Mouse (Mus musculus) 416B (cell line): Measurements from ENCODE around the gene Gm49403.
A peak's percentile ranks its signal among the peaks of the same experiment; 100 is the strongest.
"Not testable (repeated sequence)": the region's sequence is repeated elsewhere in the genome, so short reads cannot be mapped to it uniquely, and the experiment has no call there.

ENCODE experiments used
- DNase-seq: peaks from one replicate; pipeline ENCODE4 v3.0.0; 2011; ENCODE audit warnings: low read depth

Gene Gm49403

DNA sequence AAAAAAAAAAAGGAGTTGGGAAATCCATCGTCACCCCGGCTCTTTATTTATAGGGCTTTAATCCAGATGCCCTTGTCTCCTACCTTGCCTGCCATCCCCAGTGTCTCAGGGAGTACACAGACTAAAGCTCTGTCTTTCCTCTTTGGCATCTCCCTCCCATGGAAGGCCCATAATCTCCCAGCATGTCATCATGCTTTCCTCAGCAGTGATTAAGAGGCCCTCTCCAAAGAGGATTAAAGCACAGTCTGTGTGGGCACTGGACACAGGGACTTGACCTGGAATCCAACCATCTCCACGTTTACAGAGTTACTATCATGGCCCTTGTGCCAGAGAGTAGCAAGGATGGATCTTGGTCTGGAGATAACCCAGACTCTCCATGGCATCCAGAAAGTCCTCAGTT lies at the start of gene Gm49403, which contains the start of gene Lbhd1:
Gm49403 (plus strand) TSS at position 315 of the 400 bp plus-strand sequence.
Lbhd1 (plus strand) TSS at position 117 of the 400 bp plus-strand sequence.
- DNase-seq = no peak

GRCm38 (mm10) chr19:8836327-8836726 lies 47.4 kb upstream of the Gm49403 start:
- not testable (repeated sequence) for DNase-seq

- no peak for DNase-seq
These were observed 46.4 kb upstream of the Gm49403 start, which contains the start of gene Bscl2 for GRCm38 (mm10) chr19:8837251-8837791. Bscl2 (plus strand) TSS chr19:8837467.

- no peak for DNase-seq
These were observed 45.5 kb upstream of the Gm49403 start for GRCm38 (mm10) chr19:8838041-8838730.

DNA sequence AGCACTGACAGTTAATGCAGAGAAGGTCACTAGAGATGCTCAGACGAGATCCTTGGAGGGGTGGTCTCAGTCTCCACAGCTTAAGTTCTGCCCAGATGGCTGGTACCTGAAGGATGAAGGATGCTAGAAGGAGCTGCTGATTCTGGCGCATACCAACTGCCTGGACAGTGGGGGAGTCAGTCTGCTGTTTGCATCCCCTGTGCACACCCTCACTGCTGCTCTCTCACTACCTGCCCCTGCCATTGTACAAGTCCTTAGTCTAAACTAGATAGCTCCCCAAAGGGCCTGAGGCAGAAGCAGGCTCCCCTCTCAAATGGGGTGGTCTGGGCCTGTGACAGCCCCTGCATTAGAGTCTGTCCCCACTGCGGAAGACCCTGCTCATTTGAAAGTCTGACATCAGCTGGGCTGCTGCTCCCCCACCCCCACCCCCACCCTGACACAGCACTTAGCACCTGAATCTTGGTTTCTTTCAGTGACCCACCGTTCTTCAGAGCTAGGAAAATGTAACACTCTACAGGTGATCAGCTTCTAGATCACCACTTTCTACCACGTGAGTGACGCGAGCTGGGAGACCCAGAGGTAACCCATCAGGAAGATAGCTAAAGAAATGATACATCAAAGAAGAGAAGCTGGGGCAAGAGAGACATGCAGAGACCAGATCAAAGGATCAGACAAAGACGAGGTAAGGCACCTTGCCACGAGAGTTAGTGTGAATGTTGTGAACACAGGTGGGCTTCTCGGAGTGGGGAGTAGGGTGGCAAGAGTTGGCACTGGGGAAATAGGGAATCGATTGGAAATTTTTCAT lies 44.4 kb upstream of the Gm49403 start, which contains the start of gene Gng3:
Gng3 (minus strand) TSS at position 92 of the 805 bp plus-strand sequence.
- no peak for DNase-seq

DNA sequence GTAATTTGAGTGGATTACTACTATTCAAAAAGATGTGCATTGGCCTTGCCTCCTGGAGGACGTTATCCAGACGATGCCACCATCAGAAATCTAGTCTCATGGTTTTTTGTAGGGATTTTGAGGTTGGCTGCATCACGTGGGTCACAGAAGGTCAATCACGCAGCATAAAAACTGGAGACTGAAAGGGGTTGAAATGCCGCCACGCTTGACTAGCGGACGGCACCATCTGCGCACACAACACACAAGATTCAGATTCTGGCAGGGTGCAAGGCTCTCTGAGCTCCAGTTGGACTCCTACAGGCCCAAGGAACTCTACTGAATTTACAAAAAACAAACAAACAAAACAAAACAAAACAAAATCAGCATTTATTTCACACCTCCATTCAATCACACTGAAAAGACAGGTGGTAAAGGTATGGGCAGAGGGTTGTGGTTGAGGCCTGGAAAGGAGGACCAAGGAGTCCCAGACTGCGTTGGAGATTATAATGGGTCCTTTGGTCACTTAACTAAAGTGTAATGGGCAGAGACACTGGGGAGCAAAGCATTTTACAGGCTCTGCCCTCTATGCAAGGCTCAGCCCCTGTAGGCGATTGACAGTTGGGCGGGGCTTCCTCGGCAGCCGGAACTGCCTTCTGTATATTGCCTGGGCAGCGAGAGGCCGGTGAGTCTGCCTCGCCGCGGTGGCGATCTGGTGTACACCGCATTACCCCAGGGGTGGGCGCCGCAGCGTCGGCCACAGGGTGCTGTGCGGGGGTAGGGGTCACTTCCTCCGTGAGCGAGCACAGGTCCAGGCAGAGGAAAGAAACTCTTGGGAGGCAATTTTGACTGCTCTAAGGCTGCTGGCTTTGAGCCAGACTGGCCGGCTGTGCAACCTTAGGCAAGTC lies 43.6 kb upstream of the Gm49403 start:
- peak; percentile 79 for DNase-seq

GRCm38 (mm10) chr19:8841012-8841411 lies 42.7 kb upstream of the Gm49403 start:
- no peak for DNase-seq

- no peak for DNase-seq
These were observed 40.8 kb upstream of the Gm49403 start for GRCm38 (mm10) chr19:8842961-8843360.

DNA sequence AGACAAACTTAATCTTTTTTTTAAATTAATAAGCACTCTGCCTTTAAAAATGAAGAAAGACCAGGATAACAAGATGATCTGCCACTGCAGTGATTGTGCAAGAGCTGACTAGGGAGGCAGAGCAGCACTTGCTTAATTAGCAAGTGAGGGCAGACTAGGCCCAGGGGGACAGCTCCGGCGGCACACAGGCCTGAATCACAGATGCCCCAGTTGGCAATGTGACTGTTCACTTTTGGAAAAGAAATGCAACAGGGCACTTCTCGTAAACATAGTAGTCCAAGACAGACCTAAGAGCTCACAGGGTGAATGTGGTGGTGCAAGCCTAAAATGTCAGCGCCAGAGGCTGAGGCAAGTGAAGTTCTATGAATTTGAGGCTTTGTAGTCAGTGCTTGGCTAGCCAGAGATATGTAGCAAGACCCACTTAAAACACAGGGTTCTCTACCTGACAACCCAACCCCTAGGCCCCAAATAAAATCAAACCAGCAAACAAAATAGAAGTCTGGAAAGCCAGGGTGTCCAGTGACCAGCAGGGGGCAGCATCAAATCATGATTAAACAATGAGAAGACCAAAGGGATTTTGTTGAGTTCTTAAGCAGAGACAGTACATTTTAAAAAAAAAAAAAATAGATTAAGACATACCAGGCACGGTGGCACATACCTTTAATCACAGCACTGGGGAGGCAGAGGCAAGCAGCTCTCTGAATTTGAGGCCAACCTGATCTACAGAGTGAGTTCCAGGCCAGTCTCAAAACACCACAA lies 39.2 kb upstream of the Gm49403 start:
- peak; percentile 83 for DNase-seq

- DNase-seq = no peak
These were observed 35.4 kb upstream of the Gm49403 start for GRCm38 (mm10) chr19:8848356-8848755.

DNA sequence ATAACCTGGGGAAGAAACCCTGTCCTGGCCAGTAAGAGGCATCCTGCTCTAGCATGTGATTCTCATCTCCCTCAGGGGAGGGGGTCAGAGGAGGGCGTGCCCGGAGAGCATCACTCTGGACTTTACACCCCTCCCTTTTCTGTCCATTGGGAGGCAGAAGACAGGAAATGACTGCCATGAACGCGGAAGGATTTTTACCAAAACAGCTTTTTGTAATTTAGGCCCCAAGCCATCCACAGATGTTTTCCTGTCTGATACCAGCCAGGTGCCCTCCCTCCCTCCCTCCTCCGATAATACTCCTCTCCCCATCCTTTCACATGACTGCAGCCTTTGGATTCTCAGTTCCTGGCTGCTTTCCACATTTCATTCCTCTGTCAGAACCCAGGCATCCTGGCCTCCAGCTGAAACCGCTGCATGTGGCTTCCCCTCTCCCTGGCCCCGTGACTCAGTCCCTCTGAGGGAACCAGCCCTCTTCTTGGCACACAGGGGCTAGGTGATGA lies 33.3 kb upstream of the Gm49403 start, which contains the start of gene Lrrn4cl:
Lrrn4cl (plus strand) TSS at position 367 of the 500 bp plus-strand sequence.
- DNase-seq = peak; percentile 44

DNA sequence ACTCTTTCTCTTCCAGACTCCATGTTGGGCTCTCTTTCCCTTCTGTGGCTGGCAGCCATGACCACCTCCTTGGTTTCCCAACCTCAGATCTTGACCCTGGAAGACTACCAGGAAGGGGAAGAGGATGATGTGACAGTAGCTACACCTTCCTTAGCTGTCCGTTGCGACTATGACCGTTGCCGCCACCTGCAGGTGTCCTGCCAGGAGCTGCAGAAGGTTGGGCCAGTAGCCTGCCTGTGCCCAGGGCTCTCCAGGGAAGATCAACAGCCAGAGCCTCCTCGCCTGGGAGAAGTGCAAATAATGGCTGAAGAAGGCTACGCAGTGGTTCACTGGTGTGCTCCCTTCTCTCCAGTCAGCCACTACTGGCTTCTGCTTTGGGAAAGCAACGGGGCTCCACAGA lies 32.1 kb upstream of the Gm49403 start:
- DNase-seq = no peak

- no peak for DNase-seq
These were observed 31.3 kb upstream of the Gm49403 start for GRCm38 (mm10) chr19:8852236-8852928.

DNA sequence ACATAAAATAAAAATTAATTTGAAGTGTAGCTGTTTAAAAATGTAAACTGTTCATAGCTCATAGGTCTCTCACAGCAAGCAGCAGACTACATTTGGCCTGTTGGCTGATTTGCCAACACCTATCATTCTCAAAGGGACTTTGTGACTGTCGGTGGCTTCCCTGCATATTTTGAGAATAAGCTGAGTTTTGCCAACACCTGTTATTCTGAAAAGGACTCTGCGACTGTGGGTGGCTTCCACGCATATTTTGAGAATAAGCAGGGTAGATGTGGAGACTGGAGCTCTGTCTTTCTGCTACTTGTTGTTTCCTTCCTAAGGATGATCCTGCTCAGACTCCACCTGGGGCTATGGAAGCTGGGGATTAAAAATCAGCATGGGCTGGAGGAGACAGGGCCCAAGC lies 30.6 kb upstream of the Gm49403 start:
- no peak for DNase-seq

- DNase-seq = peak; percentile 74
These were observed 26.0 kb upstream of the Gm49403 start for GRCm38 (mm10) chr19:8857689-8858088.

GRCm38 (mm10) chr19:8859018-8859417 lies 24.7 kb upstream of the Gm49403 start:
- DNase-seq = peak; percentile 61

- no peak for DNase-seq
These were observed 19.5 kb upstream of the Gm49403 start for GRCm38 (mm10) chr19:8864265-8864664.

DNA sequence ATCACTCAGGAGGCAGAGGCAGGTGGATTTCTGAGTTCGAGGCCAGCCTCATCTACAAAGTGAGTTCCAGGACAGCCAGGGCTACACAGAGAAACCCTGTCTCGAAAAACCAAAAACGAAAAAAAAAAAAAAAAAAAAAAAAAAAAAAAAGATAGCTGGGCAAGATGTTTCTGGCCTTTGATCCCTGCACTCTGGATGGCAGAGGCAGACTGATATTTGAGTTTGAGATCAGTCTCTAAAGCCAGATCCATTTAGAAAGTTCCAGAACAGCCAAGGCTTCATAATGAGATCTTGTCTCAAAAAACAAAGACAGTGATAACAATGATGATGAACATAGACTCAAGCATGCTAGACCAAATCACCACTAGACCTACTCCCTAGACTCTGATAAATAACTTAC lies 13.3 kb upstream of the Gm49403 start:
- not testable (repeated sequence) for DNase-seq

GRCm38 (mm10) chr19:8870838-8871237 lies 12.9 kb upstream of the Gm49403 start:
- no peak for DNase-seq
